Mouse (Mus musculus) left cerebral cortex, postnatal 36 days (tissue): ENCODE data around the gene Rasal2. TPM values are rescaled to one million over a fixed set of nuclear protein-coding genes. Genes with fewer than 3 reads are reported as not detected.

Experiments
- DNase-seq, 2 experiments: peaks; one replicate each; pipeline ENCODE4 v3.0.0; 2021 to 2022; ENCODE audit warnings: low spot score in 2 of 2, mixed read lengths in 1 of 2
- intact Hi-C: fragments of 180-260 bp; cut with DNase I; formaldehyde crosslinking; loops from one replicate; pipeline ENCODE4 v1.15.1; 2025
- total RNA-seq, 2 experiments: library from RNA; stranded (reverse); gene quantifications; 2 replicates each; pipeline ENCODE4 v1.2.3; 2021

Gene Rasal2
- total RNA-seq, 2 experiments from 2014 or later = 80.9 to 99.1 TPM

DNA sequence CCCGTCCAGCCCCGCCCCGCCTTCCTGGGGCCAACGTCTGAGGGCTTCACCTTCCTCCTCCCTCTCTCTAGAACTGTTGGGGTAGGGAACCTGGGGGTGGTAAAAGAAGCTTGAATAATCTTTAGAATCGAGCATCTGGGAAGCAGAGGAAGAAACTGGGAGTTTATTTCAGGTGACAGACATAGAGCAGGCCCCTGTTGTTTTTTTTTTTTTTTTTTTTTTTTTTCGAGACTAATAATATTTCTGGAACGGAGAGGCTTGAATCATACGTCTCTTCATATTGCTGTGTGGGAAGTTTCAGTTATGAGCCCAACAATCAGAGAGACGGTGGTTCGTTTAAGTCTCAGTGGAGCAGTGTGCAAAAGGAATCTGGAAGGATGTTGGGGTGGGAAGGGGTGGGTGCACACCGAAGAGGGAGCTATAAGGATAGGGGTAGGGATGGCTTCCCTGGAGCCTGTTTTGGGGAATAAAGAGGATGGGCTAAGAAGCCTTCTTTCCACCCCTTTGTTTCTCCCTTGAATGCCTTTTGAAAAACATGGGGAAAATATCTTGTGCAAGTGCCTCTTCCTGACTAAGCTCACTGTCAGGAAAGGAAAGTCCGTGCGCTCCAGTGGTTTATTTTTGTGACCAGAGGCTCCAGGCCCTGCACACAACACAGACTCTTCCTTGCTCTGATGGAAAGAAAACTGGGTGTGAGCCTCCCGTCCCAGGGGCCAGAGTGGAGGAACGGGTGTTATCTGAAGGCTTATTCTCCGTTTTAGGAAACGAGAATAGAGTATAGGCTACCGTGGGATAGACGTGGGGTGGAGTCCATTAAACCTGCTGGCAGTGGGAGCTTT, 31.5 kb upstream of the Rasal2 start:
- peak in 1 of 2 experiments; percentile 35 for DNase-seq
- intact Hi-C loops = loop anchor here (2.0 kb wide), 1 partner anchor 33 kb away; no protein-coding TSS in a partner anchor

DNA sequence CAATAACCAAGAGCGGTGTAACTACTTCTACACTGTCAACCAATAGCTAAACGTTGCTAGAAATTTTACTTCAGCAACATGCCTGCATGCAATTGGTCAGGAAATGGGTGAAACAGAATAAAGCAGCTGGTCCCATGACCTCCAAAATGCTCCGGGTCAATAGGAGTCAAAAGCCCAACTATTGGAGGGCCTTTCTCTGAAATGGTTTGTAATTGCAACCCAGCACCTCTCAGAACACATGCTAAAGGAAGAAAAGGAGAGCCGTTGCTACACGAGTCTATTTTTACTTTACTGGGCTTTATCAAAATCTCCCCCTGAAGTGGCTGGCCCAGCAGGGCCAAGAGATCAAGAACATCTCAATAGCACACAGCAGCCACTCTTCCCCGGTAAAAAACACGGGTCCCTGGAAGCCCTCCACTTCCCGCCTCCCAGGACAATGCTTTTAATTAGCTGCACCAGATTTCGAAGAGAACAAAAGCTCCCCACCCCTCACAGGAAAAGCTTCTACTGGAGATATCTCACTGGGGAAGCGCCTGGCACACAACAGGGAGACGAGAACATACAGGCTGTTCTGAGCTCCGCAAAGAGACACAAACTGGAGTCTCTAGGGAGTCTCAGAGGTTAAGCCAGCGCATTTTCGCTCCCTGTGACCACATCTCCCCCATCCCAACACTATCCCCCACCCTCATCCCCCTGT, 30.8 kb upstream of the Rasal2 start:
- intact Hi-C loops = no loop called here

GRCm38 (mm10) chr1:157439973-157440641, 27.7 kb upstream of the Rasal2 start:
- no peak for DNase-seq
- intact Hi-C loops = no loop called here

More for the DNA sequence above, 30.8 kb upstream of the Rasal2 start:
- peak; percentile 62 to 65 for DNase-seq

- intact Hi-C loops = no loop called here
- no peak for DNase-seq
These were observed 26.7 kb upstream of the Rasal2 start for GRCm38 (mm10) chr1:157439101-157439500.

DNA sequence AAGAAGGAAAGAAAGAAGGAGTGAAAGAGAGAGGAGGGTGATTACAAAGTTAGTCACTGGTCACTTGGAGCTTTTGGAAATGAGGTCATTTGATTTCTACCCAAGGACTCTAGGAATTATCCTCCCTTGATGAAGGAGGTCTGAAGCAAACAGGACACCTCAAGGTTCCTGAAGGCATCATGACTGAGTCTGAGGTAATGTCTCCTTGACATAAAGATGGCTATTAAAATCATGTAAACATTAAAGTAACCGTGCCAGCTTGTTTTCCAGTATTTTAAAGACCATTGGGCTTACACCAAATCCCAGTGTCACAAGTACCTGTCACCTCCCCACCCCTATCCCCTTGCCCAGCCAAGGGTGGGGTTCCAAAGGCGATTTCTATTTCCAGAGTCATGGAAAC, 25.9 kb upstream of the Rasal2 start:
- intact Hi-C loops = no loop called here
- no peak for DNase-seq

DNA sequence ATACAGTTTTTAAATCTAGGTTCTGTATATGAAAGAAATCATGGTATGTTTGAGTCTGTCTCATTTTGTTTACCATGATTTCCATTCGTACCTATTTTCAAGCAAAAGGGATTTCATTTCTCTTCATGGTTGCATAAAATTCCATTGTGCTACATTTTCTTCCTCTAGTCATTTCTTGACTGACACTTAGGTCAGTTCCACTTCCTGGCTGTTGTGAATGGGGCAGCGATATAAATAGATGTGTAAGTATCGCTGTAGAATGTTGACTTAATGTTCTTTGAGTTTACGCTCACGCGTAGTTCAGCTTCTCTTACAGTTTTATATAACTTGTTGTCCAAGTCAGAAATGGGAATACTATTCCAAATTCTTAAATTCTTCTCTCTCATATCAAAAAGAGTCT, 23.5 kb upstream of the Rasal2 start:
- no peak for DNase-seq
- intact Hi-C loops = no loop called here

GRCm38 (mm10) chr1:157434404-157434803, 22.0 kb upstream of the Rasal2 start:
- intact Hi-C loops = no loop called here
- no peak for DNase-seq

DNA sequence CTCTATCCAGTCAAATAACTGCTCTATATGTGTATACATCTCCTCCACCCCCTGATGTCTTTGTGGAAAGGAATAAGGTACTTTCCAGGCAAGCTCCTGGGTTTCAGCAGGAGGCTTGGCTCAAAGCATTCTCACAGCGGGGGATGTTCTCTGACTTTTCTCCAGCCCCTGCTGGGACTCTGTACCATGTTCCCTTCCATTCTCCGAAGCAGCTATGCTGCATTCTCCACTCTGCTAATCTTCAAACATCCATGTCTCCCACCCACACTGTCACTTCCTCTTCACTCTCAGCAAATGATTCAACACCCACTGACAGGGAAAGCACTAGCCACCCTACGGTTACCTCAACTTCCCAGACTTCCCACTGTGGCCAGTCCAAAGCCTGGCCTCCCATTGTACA, 20.9 kb upstream of the Rasal2 start:
- DNase-seq = peak in 1 of 2 experiments; percentile 55

GRCm38 (mm10) chr1:157428366-157428765, 16.0 kb upstream of the Rasal2 start:
- no peak for DNase-seq
- intact Hi-C loops = no loop called here

More for the DNA sequence above, 20.9 kb upstream of the Rasal2 start:
- intact Hi-C loops = no loop called here

DNA sequence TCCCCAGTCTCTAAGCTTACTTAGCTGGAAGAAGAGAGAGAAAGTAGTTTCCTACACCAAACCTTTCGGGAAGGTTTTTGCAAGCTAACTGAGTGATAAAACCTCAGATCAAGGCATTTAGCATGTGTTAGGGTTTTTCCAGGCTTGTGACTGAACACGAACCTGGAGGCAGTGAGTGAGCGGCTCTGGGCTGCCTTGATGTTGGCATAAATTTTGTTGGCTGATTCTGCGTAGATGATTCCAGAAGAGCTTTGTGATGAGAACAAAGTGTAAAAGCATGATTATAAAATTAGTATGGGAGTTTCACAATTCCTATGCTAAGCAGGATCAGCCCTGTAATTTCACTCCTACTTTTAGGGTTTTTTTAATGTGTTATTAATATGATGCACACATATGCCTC, 15.2 kb upstream of the Rasal2 start:
- intact Hi-C loops = no loop called here
- no peak for DNase-seq

GRCm38 (mm10) chr1:157426933-157427332, 14.5 kb upstream of the Rasal2 start:
- no peak for DNase-seq
- intact Hi-C loops = no loop called here

DNA sequence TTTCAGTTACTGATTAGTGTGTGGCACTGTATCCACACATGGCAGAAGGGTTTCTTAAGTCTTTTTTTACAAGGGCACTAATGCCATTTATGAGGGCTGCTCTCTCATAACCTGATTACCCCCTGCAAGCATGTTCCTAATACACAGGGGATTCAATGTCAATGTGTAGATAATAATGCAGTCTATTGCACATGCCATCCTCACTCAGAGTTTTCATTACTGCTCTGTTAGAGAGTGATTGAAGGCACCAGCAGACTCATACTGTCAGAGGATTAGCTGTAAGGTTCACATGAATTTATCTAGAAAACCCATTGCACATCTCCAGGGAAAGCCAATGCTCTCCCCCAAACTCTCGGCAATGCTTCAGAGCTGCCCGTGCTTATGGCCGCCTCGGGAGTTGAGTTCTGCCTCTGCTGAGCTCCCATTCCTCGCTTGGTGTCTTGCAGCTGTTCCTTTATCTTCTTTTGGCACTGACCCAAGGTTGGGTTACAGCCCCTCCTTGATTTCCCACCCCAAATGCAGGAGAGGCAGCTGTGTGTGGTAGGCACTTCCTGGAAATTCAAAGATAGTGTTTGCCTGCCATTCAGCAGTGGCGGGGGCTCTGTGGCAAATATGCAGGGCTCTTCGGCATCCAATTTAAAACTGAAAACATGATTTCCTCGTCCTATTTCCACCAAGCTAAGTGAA, 13.5 kb upstream of the Rasal2 start:
- DNase-seq = no peak
- intact Hi-C loops = no loop called here

- intact Hi-C loops = no loop called here
- no peak for DNase-seq
These were observed 5.5 kb upstream of the Rasal2 start for GRCm38 (mm10) chr1:157417861-157418260.

GRCm38 (mm10) chr1:157417414-157417813, 5.0 kb upstream of the Rasal2 start:
- intact Hi-C loops = no loop called here
- no peak for DNase-seq

DNA sequence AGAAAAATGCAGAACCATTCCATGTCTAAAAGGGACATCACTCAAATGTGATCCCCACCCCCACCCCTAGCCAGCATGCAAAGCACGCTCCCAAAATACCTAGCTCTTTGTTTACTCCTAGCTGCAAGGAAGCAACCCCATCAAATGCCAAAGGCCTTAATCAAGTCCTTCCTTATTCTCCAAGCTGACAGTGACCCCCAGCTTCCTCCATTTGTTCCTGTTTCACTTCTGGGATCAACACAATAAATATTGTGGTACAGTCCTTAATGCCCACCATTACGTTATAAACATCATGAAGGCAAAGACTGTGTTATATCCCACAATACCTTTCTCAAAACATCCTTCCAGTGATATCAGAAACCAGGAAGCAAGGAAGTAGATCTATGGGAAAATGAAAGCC, 4.2 kb upstream of the Rasal2 start:
- intact Hi-C loops = no loop called here

GRCm38 (mm10) chr1:157415771-157416170, 3.4 kb upstream of the Rasal2 start:
- intact Hi-C loops = no loop called here
- no peak for DNase-seq

More for the DNA sequence above, 4.2 kb upstream of the Rasal2 start:
- no peak for DNase-seq

DNA sequence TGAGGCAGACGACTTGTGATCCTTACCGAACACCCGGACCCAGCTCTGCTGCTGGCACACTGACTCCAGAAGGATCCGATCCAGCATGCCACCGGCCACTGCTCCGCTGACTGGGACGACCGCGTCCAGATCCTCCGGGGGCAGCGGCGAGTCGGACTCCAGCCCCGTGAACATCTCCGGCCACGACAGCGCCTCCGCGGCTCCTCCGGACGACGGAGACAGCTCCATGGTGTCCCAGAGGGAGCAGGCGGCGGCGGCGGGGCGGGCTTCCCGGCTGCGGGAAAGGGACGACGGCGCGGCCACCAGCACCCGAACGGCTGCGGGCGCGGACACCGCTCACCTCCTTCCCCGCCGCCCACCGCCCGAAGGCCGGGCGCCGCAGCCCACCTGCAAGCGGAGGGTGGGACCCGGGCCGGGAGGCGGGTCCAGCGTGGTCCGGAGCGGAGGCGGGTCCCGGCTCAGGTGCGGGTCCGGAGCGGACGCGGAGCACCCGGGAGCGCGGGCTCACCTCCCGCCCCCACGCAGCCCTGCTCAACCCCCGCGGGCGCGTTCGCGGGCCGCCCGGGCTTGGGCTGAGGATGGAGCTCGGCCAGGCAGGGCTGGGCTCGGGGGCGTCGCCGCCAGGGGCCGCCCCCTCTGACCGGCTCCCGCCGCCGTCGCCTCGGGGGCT, 549 bp downstream of the Rasal2 start:
- DNase-seq = peak in 1 of 2 experiments; percentile 69
- intact Hi-C loops = loop anchor here (2.0 to 5.0 kb wide), 4 partner anchors 33 to 125 kb away; no protein-coding TSS in a partner anchor

DNA sequence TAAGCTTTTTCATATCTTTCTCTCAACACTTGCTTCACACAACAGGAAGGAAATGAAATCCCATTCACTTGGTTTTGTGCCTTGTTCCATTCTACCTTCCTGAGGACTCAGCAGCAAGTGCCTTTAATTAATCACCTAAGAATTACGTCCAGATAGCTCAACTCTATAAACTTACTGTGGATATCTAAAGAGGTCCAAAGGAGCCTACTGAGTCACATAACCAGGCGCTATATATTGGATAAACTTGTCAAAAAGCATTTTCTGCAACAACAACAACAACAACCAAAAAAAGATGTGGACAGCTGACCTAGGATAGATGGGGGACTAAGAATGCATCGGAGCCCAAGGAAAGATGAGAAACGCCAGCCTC, 1.1 kb downstream of the Rasal2 start:
- intact Hi-C loops = loop anchor here (2.0 to 5.0 kb wide), 4 partner anchors 33 to 124 kb away; no protein-coding TSS in a partner anchor
- no peak for DNase-seq

DNA sequence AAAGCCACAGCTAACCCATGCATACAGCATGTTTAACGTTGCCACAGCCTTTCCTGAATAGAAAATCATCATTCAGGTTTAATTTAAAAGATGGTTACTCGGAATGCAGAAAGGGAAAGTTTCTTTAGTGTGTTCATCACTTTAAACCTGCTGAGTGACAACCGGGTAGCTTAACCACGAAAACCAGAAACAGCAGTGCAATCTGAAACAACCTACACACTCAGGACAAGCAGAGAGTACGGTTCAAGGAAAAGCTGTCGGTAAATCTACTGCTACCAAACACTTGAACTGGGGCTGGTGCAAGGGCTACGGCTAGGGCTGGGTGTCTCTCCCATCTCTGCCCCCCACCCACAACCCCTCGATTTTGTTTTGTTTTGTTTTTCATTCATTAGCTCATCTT, 1.5 kb downstream of the Rasal2 start:
- no peak for DNase-seq
- intact Hi-C loops = loop anchor here (2.0 to 5.0 kb wide), 4 partner anchors 34 to 124 kb away; no protein-coding TSS in a partner anchor
